8 mouse cellular contexts compared by ENCODE assay signal in genomic region chr2:21964027-21964605, GRCm38 (mm10).
DNase-seq lines count a peak whose midpoint lies in the region; ATAC-seq and TF ChIP-seq lines count a peak whose summit lies in the region.

No protein-coding gene starts in this region.

- 2% methylated on average over 10 of the region's 10 CpGs for WGBS in kidney, embryonic 16.5 days
- 1% methylated on average over 10 of the region's 10 CpGs for WGBS in heart, embryonic 16.5 days
- WGBS in liver, embryonic 14.5 days (ENCODE audit: insufficient replicate concordance): 1% methylated on average over 10 of the region's 10 CpGs

- peak; percentile 57 for ATAC-seq in kidney, embryonic 16.5 days (ENCODE audit: low FRiP score, low TSS enrichment)
- ATAC-seq in heart, embryonic 16.5 days (replicated peaks; ENCODE audit: extremely low read depth, insufficient read depth, low FRiP score): peak; percentile 83
- ATAC-seq in liver, embryonic 14.5 days (ENCODE audit: insufficient read depth): peak; percentile 93

- peak overlapping the region; percentile 22; the same call in 1 of the 2 replicates for H3K4me2 ChIP-seq in kidney, embryonic 16.5 days (replicated peaks; ENCODE audit: low read depth, low read length)
- peak overlapping the region; percentile 61 for H3K4me2 ChIP-seq in heart, embryonic 16.5 days (ENCODE audit: low read depth, low read length)
- H3K4me2 ChIP-seq in liver, embryonic 14.5 days (ENCODE audit: low read depth): peak overlapping the region; percentile 68

- H3K4me3 ChIP-seq in kidney, embryonic 16.5 days (ENCODE audit: low read length): no peak overlapping the region
- peak overlapping the region; percentile 30 for H3K4me3 ChIP-seq in heart, embryonic 16.5 days (ENCODE audit: low read length)
- peak overlapping the region; percentile 21 to 34; a peak in 3 of 4 replicates for H3K4me3 ChIP-seq in liver, embryonic 14.5 days (ENCODE audit: insufficient read depth in 1 of 2, low read depth in 2 of 2, low read length in 2 of 2)

- no peak for TF ChIP-seq CTCF in liver, embryonic 14.5 days (IDR thresholded peaks at IDR 0.05; ENCODE audit: low read depth)

- H3K9ac ChIP-seq in kidney, embryonic 16.5 days (replicated peaks; ENCODE audit: low read length): no peak overlapping the region
- H3K9ac ChIP-seq in heart, embryonic 16.5 days (ENCODE audit: low read length): peak overlapping the region; percentile 34; the same call in 1 of the 2 replicates
- H3K9ac ChIP-seq in liver, embryonic 14.5 days (replicated peaks): peak overlapping the region; percentile 32

- H3K36me3 ChIP-seq in kidney, embryonic 16.5 days (ENCODE audit: insufficient read depth, low read length): no peaks in the 10 kb centered on the region
- no peaks in the 10 kb centered on the region for H3K36me3 ChIP-seq in heart, embryonic 16.5 days (ENCODE audit: control insufficient read depth, insufficient read depth)
- no peaks in the 10 kb centered on the region for H3K36me3 ChIP-seq in liver, embryonic 14.5 days (replicated peaks; ENCODE audit: control insufficient read depth, insufficient read depth, low read depth)

- H3K27me3 ChIP-seq in kidney, embryonic 16.5 days (ENCODE audit: insufficient read depth, low read length): no peaks in the 10 kb centered on the region
- no peaks in the 10 kb centered on the region for H3K27me3 ChIP-seq in heart, embryonic 16.5 days (ENCODE audit: control insufficient read depth, insufficient read depth, low read length)
- no peaks in the 10 kb centered on the region for H3K27me3 ChIP-seq in liver, embryonic 14.5 days (ENCODE audit: control insufficient read depth, insufficient read depth, low read length)

- no peaks in the 10 kb centered on the region for H3K4me1 ChIP-seq in kidney, embryonic 16.5 days (ENCODE audit: insufficient read depth, low read length)
- peaks cover 7% of the 10 kb centered on the region for H3K4me1 ChIP-seq in heart, embryonic 16.5 days (ENCODE audit: control insufficient read depth, insufficient read depth, low read length)
- H3K4me1 ChIP-seq in liver, embryonic 14.5 days (replicated peaks; ENCODE audit: control insufficient read depth in 2 of 2, insufficient read depth in 2 of 2, low read length in 1 of 2): peaks cover 15 to 19% of the 10 kb centered on the region in 2 experiments

- no peaks in the 10 kb centered on the region for H3K9me3 ChIP-seq in kidney, embryonic 16.5 days (ENCODE audit: low read length)
- H3K9me3 ChIP-seq in heart, embryonic 16.5 days (replicated peaks; ENCODE audit: control insufficient read depth, low read length): no peaks in the 10 kb centered on the region
- no peaks in the 10 kb centered on the region for H3K9me3 ChIP-seq in liver, embryonic 14.5 days (ENCODE audit: control insufficient read depth, low read length)

- DNase-seq in kidney, adult 18-20 months: no peak
- DNase-seq in c-Kit-negative CD71-positive TER-119-positive erythroid progenitor cells, embryonic 14.5 days (ENCODE audit: low read depth, low spot score): peak; percentile 65
- DNase-seq in liver, embryonic 14.5 days (ENCODE audit: low read depth in 3 of 3, low spot score in 3 of 3): peak; percentile 78 to 81 (median 79)
- peak; percentile 53 for DNase-seq in yolk sac, embryonic 10.5 days (ENCODE audit: low spot score)
- no peak for DNase-seq in lung, postnatal 4 days
- no peak for DNase-seq in kidney, adult 9 months

- no peak overlapping the region for H3K27ac ChIP-seq in kidney, embryonic 16.5 days (ENCODE audit: low read length)
- H3K27ac ChIP-seq in heart, embryonic 16.5 days (ENCODE audit: low read length): 0 out of 2 replicates have a peak overlapping the region, but pooled peaks have one; percentile 16
- H3K27ac ChIP-seq in liver, embryonic 14.5 days: peak overlapping the region; percentile 82

- TF ChIP-seq EP300 in liver, embryonic 14.5 days (IDR thresholded peaks at IDR 0.05; ENCODE audit: low read depth): peak; percentile 89

Comparison
In these comparisons a context has a peak if more than half of its experiments do, and no peak if none do; other contexts are left out.
1. DNase-seq: peak in c-Kit-negative CD71-positive TER-119-positive erythroid progenitor cells, embryonic 14.5 days (single experiment), liver, embryonic 14.5 days (3 of 3) and yolk sac, embryonic 10.5 days (single experiment); none in kidney, adult 18-20 months (single experiment), lung, postnatal 4 days (0 of 2) and kidney, adult 9 months (single experiment).
2. Peak in every context shown above with its lines, with median percentiles within 50 percentile points of each other: ATAC-seq and H3K4me2 ChIP-seq.